Mouse (Mus musculus) neutrophil, adult 83 days (primary cell): ENCODE data around the gene Gm3486. TPM values are rescaled to one million over a fixed set of nuclear protein-coding genes. Genes with fewer than 3 reads are reported as not detected.

ENCODE experiments used
- total RNA-seq, 2 experiments: library from RNA; stranded (reverse); gene quantifications; one replicate each; pipeline ENCODE4 v1.2.4; 2023

The Gm3486 gene
- total RNA-seq, result not detected

GRCm38 (mm10) chr14:41489385-41489784 is at the start of gene Gm3486:
Gene Gm3486, minus strand, starts transcription at chr14:41489485.

GRCm38 (mm10) chr14:41453418-41453817 is 35.9 kb downstream of the Gm3486 start, which contains the start of gene Gm7954:
Gene Gm7954, minus strand, starts transcription at chr14:41453518.

Other genes with a start within 250 kb of the Gm3486 start
- not detected for gene Gm2832, start 210.7 kb downstream of the Gm3486 start, total RNA-seq
- not detected for gene Gm5798, start 140.9 kb downstream of the Gm3486 start, total RNA-seq
- not detected for gene Gm7945, start 103.1 kb downstream of the Gm3486 start, total RNA-seq
- not detected for gene Gm6482, start 81.2 kb downstream of the Gm3486 start, total RNA-seq
- gene Gm7954, start 36.0 kb downstream of the Gm3486 start, total RNA-seq, result not detected
- not detected for gene Gm7970, start 66.1 kb upstream of the Gm3486 start, total RNA-seq
- not detected for gene 1700049E17Rik2, start 83.7 kb upstream of the Gm3486 start, total RNA-seq
- gene Gm3072, start 135.1 kb upstream of the Gm3486 start, total RNA-seq, result not detected
- not detected for gene Gm3676, start 157.0 kb upstream of the Gm3486 start, total RNA-seq
- not detected for gene Gm8068, start 212.4 kb upstream of the Gm3486 start, total RNA-seq